Mouse (Mus musculus): ENCODE data around the gene Cd160. TPM values are rescaled to one million over a fixed set of nuclear protein-coding genes. Genes with fewer than 3 reads are reported as not detected.

The Cd160 gene
- polyA plus RNA-seq, 1 experiment from 2014 or later: 0.32 TPM

- H3K4me3 ChIP-seq (ENCODE audit: low read depth, low read length): no peak overlapping the region
- ATAC-seq (ENCODE audit: insufficient number of reproducible peaks, insufficient read depth, low FRiP score, low read depth): no peak
- no peaks in the 10 kb centered on the region for H3K36me3 ChIP-seq (ENCODE audit: control insufficient read depth, insufficient read depth, low read length)
- peaks cover 3% of the 10 kb centered on the region; the same call in 1 of the 2 replicates for H3K4me1 ChIP-seq (ENCODE audit: control insufficient read depth, insufficient read depth, low read length)
- H3K27me3 ChIP-seq (ENCODE audit: control insufficient read depth, insufficient read depth, low read length): no peaks in the 10 kb centered on the region
- no peak overlapping the region for H3K9ac ChIP-seq (replicated peaks; ENCODE audit: low read depth, low read length)
- no peak overlapping the region for H3K27ac ChIP-seq (ENCODE audit: low read length)
- H3K4me2 ChIP-seq (replicated peaks; ENCODE audit: low read depth, low read length): no peak overlapping the region
- H3K9me3 ChIP-seq (ENCODE audit: control insufficient read depth, low read depth, low read length): no peaks in the 10 kb centered on the region
- 62% methylated on average over 3 of the region's 3 CpGs for WGBS
These were observed 20.5 kb downstream of the Cd160 start for GRCm38 (mm10) chr3:96808651-96809050.

GRCm38 (mm10) chr3:96808136-96808535, 21.0 kb downstream of the Cd160 start:
- 83% methylated on average over 3 of the region's 3 CpGs for WGBS
- Histone ChIP-seq H3K9ac (replicated peaks; ENCODE audit: low read depth, low read length) (no peak overlapping the region), H3K4me1 (ENCODE audit: control insufficient read depth, insufficient read depth, low read length) (no peaks in the 10 kb centered on the region), H3K4me2 (replicated peaks; ENCODE audit: low read depth, low read length) (no peak overlapping the region), H3K4me3 (ENCODE audit: low read depth, low read length) (no peak overlapping the region), H3K36me3 (ENCODE audit: control insufficient read depth, insufficient read depth, low read length) (no peaks in the 10 kb centered on the region), H3K27me3 (ENCODE audit: control insufficient read depth, insufficient read depth, low read length) (no peaks in the 10 kb centered on the region), H3K9me3 (ENCODE audit: control insufficient read depth, low read depth, low read length) (no peaks in the 10 kb centered on the region), H3K27ac (ENCODE audit: low read length) (no peak overlapping the region)
- no peak for ATAC-seq (ENCODE audit: insufficient number of reproducible peaks, insufficient read depth, low FRiP score, low read depth)

GRCm38 (mm10) chr3:96802214-96802613, 26.9 kb downstream of the Cd160 start:
- Histone ChIP-seq H3K9ac (replicated peaks; ENCODE audit: low read depth, low read length) (no peak overlapping the region), H3K4me1 (ENCODE audit: control insufficient read depth, insufficient read depth, low read length) (no peaks in the 10 kb centered on the region), H3K36me3 (ENCODE audit: control insufficient read depth, insufficient read depth, low read length) (no peaks in the 10 kb centered on the region), H3K4me2 (replicated peaks; ENCODE audit: low read depth, low read length) (no peak overlapping the region), H3K4me3 (ENCODE audit: low read depth, low read length) (no peak overlapping the region), H3K27me3 (ENCODE audit: control insufficient read depth, insufficient read depth, low read length) (no peaks in the 10 kb centered on the region), H3K27ac (ENCODE audit: low read length) (no peak overlapping the region), H3K9me3 (ENCODE audit: control insufficient read depth, low read depth, low read length) (no peaks in the 10 kb centered on the region)
- WGBS: 38% methylated on average over 1 of the region's 1 CpGs
- no peak for ATAC-seq (ENCODE audit: insufficient number of reproducible peaks, insufficient read depth, low FRiP score, low read depth)

GRCm38 (mm10) chr3:96800254-96800653, 28.9 kb downstream of the Cd160 start:
- Histone ChIP-seq H3K4me3 (ENCODE audit: low read depth, low read length) (no peak overlapping the region), H3K27ac (ENCODE audit: low read length) (no peak overlapping the region), H3K4me1 (ENCODE audit: control insufficient read depth, insufficient read depth, low read length) (no peaks in the 10 kb centered on the region), H3K27me3 (ENCODE audit: control insufficient read depth, insufficient read depth, low read length) (no peaks in the 10 kb centered on the region), H3K9me3 (ENCODE audit: control insufficient read depth, low read depth, low read length) (no peaks in the 10 kb centered on the region), H3K9ac (replicated peaks; ENCODE audit: low read depth, low read length) (no peak overlapping the region), H3K36me3 (ENCODE audit: control insufficient read depth, insufficient read depth, low read length) (no peaks in the 10 kb centered on the region), H3K4me2 (replicated peaks; ENCODE audit: low read depth, low read length) (no peak overlapping the region)
- no peak for ATAC-seq (ENCODE audit: insufficient number of reproducible peaks, insufficient read depth, low FRiP score, low read depth)
- whole genome bisulfite sequencing: 69% methylated on average over 11 of the region's 11 CpGs

- H3K36me3 ChIP-seq (ENCODE audit: control insufficient read depth, insufficient read depth, low read length): peaks cover 12% of the 10 kb centered on the region; the same call in 1 of the 2 replicates
- no peak overlapping the region for H3K9ac ChIP-seq (replicated peaks; ENCODE audit: low read depth, low read length)
- no peak overlapping the region for H3K27ac ChIP-seq (ENCODE audit: low read length)
- H3K4me1 ChIP-seq (ENCODE audit: control insufficient read depth, insufficient read depth, low read length): no peaks in the 10 kb centered on the region
- H3K27me3 ChIP-seq (ENCODE audit: control insufficient read depth, insufficient read depth, low read length): no peaks in the 10 kb centered on the region
- no peak overlapping the region for H3K4me2 ChIP-seq (replicated peaks; ENCODE audit: low read depth, low read length)
- H3K4me3 ChIP-seq (ENCODE audit: low read depth, low read length): no peak overlapping the region
- WGBS: 93% methylated on average over 8 of the region's 8 CpGs
- ATAC-seq (ENCODE audit: insufficient number of reproducible peaks, insufficient read depth, low FRiP score, low read depth): no peak
- H3K9me3 ChIP-seq (ENCODE audit: control insufficient read depth, low read depth, low read length): no peaks in the 10 kb centered on the region
These were observed 40.6 kb downstream of the Cd160 start for GRCm38 (mm10) chr3:96788506-96788905.

- no peak overlapping the region for H3K27ac ChIP-seq (ENCODE audit: low read length)
- no peak for ATAC-seq (ENCODE audit: insufficient number of reproducible peaks, insufficient read depth, low FRiP score, low read depth)
- H3K27me3 ChIP-seq (ENCODE audit: control insufficient read depth, insufficient read depth, low read length): no peaks in the 10 kb centered on the region
- no peak overlapping the region for H3K4me2 ChIP-seq (replicated peaks; ENCODE audit: low read depth, low read length)
- 94% methylated on average over 1 of the region's 1 CpGs for WGBS
- no peak overlapping the region for H3K4me3 ChIP-seq (ENCODE audit: low read depth, low read length)
- no peaks in the 10 kb centered on the region for H3K9me3 ChIP-seq (ENCODE audit: control insufficient read depth, low read depth, low read length)
- no peaks in the 10 kb centered on the region for H3K4me1 ChIP-seq (ENCODE audit: control insufficient read depth, insufficient read depth, low read length)
- H3K36me3 ChIP-seq (ENCODE audit: control insufficient read depth, insufficient read depth, low read length): peaks cover 12% of the 10 kb centered on the region; the same call in 1 of the 2 replicates
- H3K9ac ChIP-seq (replicated peaks; ENCODE audit: low read depth, low read length): no peak overlapping the region
These were observed 41.4 kb downstream of the Cd160 start for GRCm38 (mm10) chr3:96787784-96788183.

GRCm38 (mm10) chr3:96782236-96782635, 46.9 kb downstream of the Cd160 start:
- Histone ChIP-seq H3K36me3 (ENCODE audit: control insufficient read depth, insufficient read depth, low read length) (peaks cover 10% of the 10 kb centered on the region; the same call in 1 of the 2 replicates), H3K4me3 (ENCODE audit: low read depth, low read length) (no peak overlapping the region), H3K27me3 (ENCODE audit: control insufficient read depth, insufficient read depth, low read length) (no peaks in the 10 kb centered on the region), H3K9me3 (ENCODE audit: control insufficient read depth, low read depth, low read length) (no peaks in the 10 kb centered on the region), H3K9ac (replicated peaks; ENCODE audit: low read depth, low read length) (no peak overlapping the region), H3K4me2 (replicated peaks; ENCODE audit: low read depth, low read length) (no peak overlapping the region), H3K4me1 (ENCODE audit: control insufficient read depth, insufficient read depth, low read length) (no peaks in the 10 kb centered on the region), H3K27ac (ENCODE audit: low read length) (no peak overlapping the region)
- WGBS: 63% methylated on average over 8 of the region's 8 CpGs
- no peak for ATAC-seq (ENCODE audit: insufficient number of reproducible peaks, insufficient read depth, low FRiP score, low read depth)

- Histone ChIP-seq H3K4me1 (ENCODE audit: control insufficient read depth, insufficient read depth, low read length) (no peaks in the 10 kb centered on the region), H3K36me3 (ENCODE audit: control insufficient read depth, insufficient read depth, low read length) (no peaks in the 10 kb centered on the region), H3K9ac (replicated peaks; ENCODE audit: low read depth, low read length) (no peak overlapping the region), H3K9me3 (ENCODE audit: control insufficient read depth, low read depth, low read length) (no peaks in the 10 kb centered on the region), H3K27me3 (ENCODE audit: control insufficient read depth, insufficient read depth, low read length) (no peaks in the 10 kb centered on the region), H3K4me2 (replicated peaks; ENCODE audit: low read depth, low read length) (no peak overlapping the region), H3K27ac (ENCODE audit: low read length) (no peak overlapping the region), H3K4me3 (ENCODE audit: low read depth, low read length) (no peak overlapping the region)
- 59% methylated on average over 3 of the region's 3 CpGs for WGBS
- no peak for ATAC-seq (ENCODE audit: insufficient number of reproducible peaks, insufficient read depth, low FRiP score, low read depth)
These were observed 52.0 kb downstream of the Cd160 start for GRCm38 (mm10) chr3:96777120-96777519.

- WGBS: 33% methylated on average over 1 of the region's 1 CpGs
These were observed 56.2 kb downstream of the Cd160 start for GRCm38 (mm10) chr3:96772949-96773348.

More at GRCm38 (mm10) chr3:96772949-96773348, 56.2 kb downstream of the Cd160 start:
- H3K9me3 ChIP-seq (ENCODE audit: control insufficient read depth, low read depth, low read length): no peaks in the 10 kb centered on the region
- no peaks in the 10 kb centered on the region for H3K27me3 ChIP-seq (ENCODE audit: control insufficient read depth, insufficient read depth, low read length)
- no peak overlapping the region for H3K27ac ChIP-seq (ENCODE audit: low read length)
- no peak overlapping the region for H3K9ac ChIP-seq (replicated peaks; ENCODE audit: low read depth, low read length)
- H3K36me3 ChIP-seq (ENCODE audit: control insufficient read depth, insufficient read depth, low read length): no peaks in the 10 kb centered on the region
- ATAC-seq (ENCODE audit: insufficient number of reproducible peaks, insufficient read depth, low FRiP score, low read depth): no peak
- no peak overlapping the region for H3K4me3 ChIP-seq (ENCODE audit: low read depth, low read length)
- H3K4me1 ChIP-seq (ENCODE audit: control insufficient read depth, insufficient read depth, low read length): no peaks in the 10 kb centered on the region
- no peak overlapping the region for H3K4me2 ChIP-seq (replicated peaks; ENCODE audit: low read depth, low read length)

Data from stomach, embryonic 14.5 days (tissue).